Comparison of ENCODE assay signal across 18 mouse cellular contexts in genomic region chr8:120884881-120885280, GRCm38 (mm10).
DNase-seq lines count a peak whose midpoint lies in the region; ATAC-seq and TF ChIP-seq lines count a peak whose summit lies in the region.
"Had no signal": no experiment of that assay in that cellular context is flagged by ENCODE, and none has a peak within 500 bp of the region (broad histone marks: within the 10 kb centered on the region; RNA-seq: fewer than 3 reads in every experiment).

No protein-coding gene starts in this region.

- peak overlapping the region; percentile 57 for H3K4me2 ChIP-seq in lung, embryonic 14.5 days
- peak overlapping the region; percentile 50 for H3K4me2 ChIP-seq in intestine, embryonic 16.5 days (ENCODE audit: low read depth, low read length)
- peak overlapping the region; percentile 42 for H3K4me2 ChIP-seq in stomach, embryonic 14.5 days (replicated peaks; ENCODE audit: low read depth, low read length)
- H3K4me2 ChIP-seq: heart, embryonic 12.5 days; hindbrain, embryonic 15.5 days; liver, embryonic 13.5 days; midbrain, embryonic 13.5 days had no signal

- peak overlapping the region; percentile 46 for H3K9ac ChIP-seq in lung, embryonic 14.5 days
- peak overlapping the region; percentile 54; the same call in 1 of the 2 replicates for H3K9ac ChIP-seq in intestine, embryonic 16.5 days (ENCODE audit: low read depth, low read length)
- peak overlapping the region; percentile 32 for H3K9ac ChIP-seq in stomach, embryonic 14.5 days (replicated peaks; ENCODE audit: low read depth, low read length)
- H3K9ac ChIP-seq: heart, embryonic 12.5 days; hindbrain, embryonic 15.5 days; liver, embryonic 13.5 days; midbrain, embryonic 13.5 days had no signal

- peaks cover 74% of the 10 kb centered on the region for H3K27me3 ChIP-seq in lung, embryonic 14.5 days (ENCODE audit: insufficient read depth, low read length)
- peaks cover 42% of the 10 kb centered on the region for H3K27me3 ChIP-seq in intestine, embryonic 16.5 days (replicated peaks; ENCODE audit: control insufficient read depth, insufficient read depth, low read length)
- H3K27me3 ChIP-seq in stomach, embryonic 14.5 days (ENCODE audit: control insufficient read depth, insufficient read depth, low read length): peaks cover 3% of the 10 kb centered on the region; the same call in 1 of the 2 replicates

- TF ChIP-seq CTCF in lung, embryonic 14.5 days (IDR thresholded peaks at IDR 0.05; ENCODE audit: low read depth): no peak
- TF ChIP-seq CTCF in gastrocnemius, adult 2 months (IDR thresholded peaks at IDR 0.05): no peak

- DNase-seq in lung, embryonic 14.5 days: no peak
- DNase-seq in lung, adult 18-20 months: no peak
- DNase-seq in embryo, embryonic 11 days: peak; percentile 50
- DNase-seq in gastrocnemius, adult 2 months: no peak
- DNase-seq in frontal cortex, postnatal 25 days (ENCODE audit: low spot score in 2 of 2): no peak
- DNase-seq: cerebellum, adult 9-10 months; heart, postnatal 14 days; kidney, adult 18-20 months; kidney, postnatal 14 days; left cerebral cortex, postnatal 4 days; liver, embryonic 13.5 days; right cerebral cortex, postnatal 14 days had no signal

- H3K4me3 ChIP-seq in lung, embryonic 14.5 days (ENCODE audit: low read depth, low read length): peak overlapping the region; percentile 6; the same call in 1 of the 2 replicates
- H3K4me3 ChIP-seq in intestine, embryonic 16.5 days (ENCODE audit: low read length): peak overlapping the region; percentile 22; the same call in 1 of the 2 replicates
- H3K4me3 ChIP-seq in stomach, embryonic 14.5 days (ENCODE audit: low read depth, low read length): no peak overlapping the region; the same call in 1 of the 2 replicates
- H3K4me3 ChIP-seq in gastrocnemius, adult 2 months: no peak overlapping the region
- H3K4me3 ChIP-seq: heart, embryonic 12.5 days; hindbrain, embryonic 15.5 days; liver, embryonic 13.5 days; midbrain, embryonic 13.5 days had no signal

- H3K9me3 ChIP-seq in lung, embryonic 14.5 days (ENCODE audit: low read depth, low read length): no peaks in the 10 kb centered on the region
- H3K9me3 ChIP-seq in intestine, embryonic 16.5 days (ENCODE audit: control insufficient read depth, low read length): no peaks in the 10 kb centered on the region
- no peaks in the 10 kb centered on the region for H3K9me3 ChIP-seq in stomach, embryonic 14.5 days (ENCODE audit: control insufficient read depth, low read depth, low read length)
- H3K9me3 ChIP-seq: heart, embryonic 12.5 days; hindbrain, embryonic 15.5 days; liver, embryonic 13.5 days; midbrain, embryonic 13.5 days had no signal

- 18% methylated on average over 13 of the region's 13 CpGs for WGBS in lung, embryonic 14.5 days
- 15% methylated on average over 13 of the region's 13 CpGs for WGBS in intestine, embryonic 16.5 days
- WGBS in stomach, embryonic 14.5 days: 15% methylated on average over 13 of the region's 13 CpGs

- ATAC-seq in lung, embryonic 14.5 days (ENCODE audit: insufficient read depth): no peak
- ATAC-seq in intestine, embryonic 16.5 days: no peak
- no peak for ATAC-seq in stomach, embryonic 14.5 days (ENCODE audit: insufficient number of reproducible peaks, insufficient read depth, low FRiP score, low read depth)
- ATAC-seq: forebrain, embryonic 16.5 days; midbrain, embryonic 13.5 days had no signal

- H3K4me1 ChIP-seq in lung, embryonic 14.5 days (ENCODE audit: insufficient read depth): peaks cover 9% of the 10 kb centered on the region; the same call in 1 of the 2 replicates
- H3K4me1 ChIP-seq in intestine, embryonic 16.5 days (ENCODE audit: control insufficient read depth, insufficient read depth, low read length): peaks cover 16% of the 10 kb centered on the region; the same call in 1 of the 2 replicates
- peaks cover 24% of the 10 kb centered on the region for H3K4me1 ChIP-seq in stomach, embryonic 14.5 days (ENCODE audit: control insufficient read depth, insufficient read depth, low read length)
- H3K4me1 ChIP-seq: liver, embryonic 13.5 days had no signal

- no peaks in the 10 kb centered on the region for H3K36me3 ChIP-seq in lung, embryonic 14.5 days (ENCODE audit: insufficient read depth)
- H3K36me3 ChIP-seq in intestine, embryonic 16.5 days (ENCODE audit: control insufficient read depth, insufficient read depth, low read length): no peaks in the 10 kb centered on the region
- no peaks in the 10 kb centered on the region for H3K36me3 ChIP-seq in stomach, embryonic 14.5 days (ENCODE audit: control insufficient read depth, insufficient read depth, low read length)
- H3K36me3 ChIP-seq: heart, embryonic 12.5 days; hindbrain, embryonic 15.5 days; liver, embryonic 13.5 days; midbrain, embryonic 13.5 days had no signal

- intact Hi-C loops in gastrocnemius, adult 2 months (cut with DNase I): no loop called here

- H3K27ac ChIP-seq in lung, embryonic 14.5 days (ENCODE audit: low read depth): peak overlapping the region; percentile 50; the same call in 1 of the 2 replicates
- H3K27ac ChIP-seq in intestine, embryonic 16.5 days (ENCODE audit: low read length): peak overlapping the region; percentile 84
- H3K27ac ChIP-seq in stomach, embryonic 14.5 days (ENCODE audit: low read length): peak overlapping the region; percentile 97
- H3K27ac ChIP-seq in gastrocnemius, adult 2 months: no peak overlapping the region
- H3K27ac ChIP-seq: hindbrain, embryonic 15.5 days; liver, embryonic 13.5 days; midbrain, embryonic 13.5 days had no signal

Comparison
In these comparisons a context has a peak if more than half of its experiments do, and no peak if none do; other contexts are left out.
1. H3K4me3 ChIP-seq: peak in lung, embryonic 14.5 days (single experiment) and intestine, embryonic 16.5 days (single experiment); none in stomach, embryonic 14.5 days (single experiment) and gastrocnemius, adult 2 months (single experiment).
2. Peak in every context shown above with its lines, with median percentiles within 50 percentile points of each other: H3K4me2 ChIP-seq and H3K9ac ChIP-seq.